Comparison of ENCODE assay signal across 7 mouse cellular contexts in genomic region chr12:111966683-111967173, GRCm38 (mm10). TPM values are rescaled to one million over a fixed set of nuclear protein-coding genes. Genes with fewer than 3 reads are reported as not detected.
DNase-seq lines count a peak whose midpoint lies in the region; ATAC-seq lines count a peak whose summit lies in the region.

TSS of gene Atp5mpl (minus strand) at chr12:111966977.

- H3K36me3 ChIP-seq in embryonic facial prominence, embryonic 11.5 days (replicated peaks; ENCODE audit: control insufficient read depth, insufficient read depth, low read depth, low read length) = no peaks in the 10 kb centered on the region; the same call in 1 of the 2 replicates
- peaks cover 27% of the 10 kb centered on the region for H3K36me3 ChIP-seq in limb, embryonic 10.5 days
- H3K36me3 ChIP-seq in midbrain, embryonic 13.5 days = peaks cover 16% of the 10 kb centered on the region

- H3K4me3 ChIP-seq in embryonic facial prominence, embryonic 11.5 days (ENCODE audit: low read depth, low read length) = peak within 1 kb of the TSS; percentile 88
- peak within 1 kb of the TSS; percentile 94 for H3K4me3 ChIP-seq in limb, embryonic 10.5 days
- peak within 1 kb of the TSS; percentile 90 for H3K4me3 ChIP-seq in midbrain, embryonic 13.5 days (replicated peaks)

- H3K4me2 ChIP-seq in embryonic facial prominence, embryonic 11.5 days (ENCODE audit: low read depth, low read length) = peak within 1 kb of the TSS; percentile 79
- H3K4me2 ChIP-seq in midbrain, embryonic 13.5 days (replicated peaks) = peak within 1 kb of the TSS; percentile 91

- H3K27ac ChIP-seq in embryonic facial prominence, embryonic 11.5 days (replicated peaks; ENCODE audit: low read depth, low read length) = no peak within 1 kb of the TSS; the same call in 1 of the 2 replicates
- peak within 1 kb of the TSS; percentile 90 for H3K27ac ChIP-seq in limb, embryonic 10.5 days
- peak within 1 kb of the TSS; percentile 39; the same call in 1 of the 2 replicates for H3K27ac ChIP-seq in midbrain, embryonic 13.5 days

- peak; percentile 99 for DNase-seq in adrenal gland, postnatal 14 days
- peak; percentile 94 for DNase-seq in embryonic facial prominence, embryonic 11.5 days (ENCODE audit: low spot score)
- peak; percentile 90 for DNase-seq in kidney, adult 11 months
- peak; percentile 100 for DNase-seq in limb, embryonic 10.5 days (ENCODE audit: low spot score)
- DNase-seq in spleen, adult 12 weeks (ENCODE audit: low spot score) = peak; percentile 96

- H3K9me3 ChIP-seq in embryonic facial prominence, embryonic 11.5 days (replicated peaks; ENCODE audit: control insufficient read depth, low read length) = no peaks in the 10 kb centered on the region
- H3K9me3 ChIP-seq in limb, embryonic 10.5 days (replicated peaks) = no peaks in the 10 kb centered on the region
- no peaks in the 10 kb centered on the region for H3K9me3 ChIP-seq in midbrain, embryonic 13.5 days

- WGBS in embryonic facial prominence, embryonic 11.5 days = 0% methylated on average over 37 of the region's 37 CpGs
- under 1% methylated on average over 37 of the region's 37 CpGs for WGBS in limb, embryonic 10.5 days
- WGBS in midbrain, embryonic 13.5 days = under 1% methylated on average over 37 of the region's 37 CpGs

- ATAC-seq in embryonic facial prominence, embryonic 11.5 days (replicated peaks; ENCODE audit: insufficient number of reproducible peaks, low FRiP score, low TSS enrichment, low read depth) = peak; percentile 86
- ATAC-seq in granulocyte monocyte progenitor cell, adult 5-6 weeks (replicated peaks; ENCODE audit: poor library complexity, severe bottlenecking) = peak; percentile 95
- peak; percentile 95 for ATAC-seq in midbrain, embryonic 13.5 days

- H3K9ac ChIP-seq in embryonic facial prominence, embryonic 11.5 days (replicated peaks; ENCODE audit: low read length) = peak within 1 kb of the TSS; percentile 93
- H3K9ac ChIP-seq in midbrain, embryonic 13.5 days (replicated peaks) = peak within 1 kb of the TSS; percentile 95

- no peaks in the 10 kb centered on the region; the same call in 1 of the 2 replicates for H3K4me1 ChIP-seq in embryonic facial prominence, embryonic 11.5 days (ENCODE audit: control insufficient read depth, insufficient read depth, low read length)
- peaks cover 13% of the 10 kb centered on the region for H3K4me1 ChIP-seq in limb, embryonic 10.5 days
- H3K4me1 ChIP-seq in midbrain, embryonic 13.5 days (replicated peaks) = peaks cover 20% of the 10 kb centered on the region

- H3K27me3 ChIP-seq in embryonic facial prominence, embryonic 11.5 days (ENCODE audit: control insufficient read depth, insufficient read depth, low read length) = no peaks in the 10 kb centered on the region
- no peaks in the 10 kb centered on the region for H3K27me3 ChIP-seq in limb, embryonic 10.5 days (ENCODE audit: low read depth, poor library complexity, severe bottlenecking)
- H3K27me3 ChIP-seq in midbrain, embryonic 13.5 days = no peaks in the 10 kb centered on the region

RNA-seq across cellular contexts. Expression of gene Atp5mpl, which starts in this region (rescaled TPM):
- 533 and 580 TPM in 2 replicates for total RNA-seq in adrenal gland, postnatal 14 days (2021)
- polyA plus RNA-seq in embryonic facial prominence, embryonic 11.5 days (2014; fragmentation: Nextera tagmentation; extraction: Ambion mirVana) = 577 and 608 TPM in 2 replicates
- total RNA-seq in granulocyte monocyte progenitor cell, adult 5-6 weeks (2014; fragmentation: Nextera tagmentation) = 630 and 670 TPM in 2 replicates
- total RNA-seq in granulocyte monocyte progenitor cell, adult 5-6 weeks (2017) = 410 and 442 TPM in 2 replicates
- 608 and 623 TPM in 2 replicates for polyA plus RNA-seq in limb, embryonic 10.5 days (2016; fragmentation: Nextera tagmentation; extraction: Ambion mirVana)
- polyA plus RNA-seq in midbrain, embryonic 13.5 days (2015; fragmentation: Nextera tagmentation; extraction: Ambion mirVana) = 697 and 714 TPM in 2 replicates
